Mouse (Mus musculus) left cerebral cortex, adult 6 months (tissue): Measurements from ENCODE around the gene 4921501E09Rik. TPM values are rescaled to one million over a fixed set of nuclear protein-coding genes. Genes with fewer than 3 reads are reported as not detected.

Experiments
- long read RNA-seq, 2 experiments: library from polyadenylated mRNA; unstranded; transcript quantifications; one replicate each; pipeline ENCODE4 v2.0.0; 2019 to 2020
- polyA plus RNA-seq: library from polyadenylated mRNA; unstranded; fragments of <200 nt; fragmentation: Nextera tagmentation; gene quantifications from 2 replicates; pipeline ENCODE4 v1.2.3, GENCODE M21; 2021

4921501E09Rik gene
- not detected in 2 replicates for polyA plus RNA-seq
- long read RNA-seq, experiment 1 = 0 reads
- long read RNA-seq, experiment 2 = 0 reads

GRCm38 (mm10) chr17:33067958-33068357 is at the start of gene 4921501E09Rik:
TSS of gene 4921501E09Rik (minus strand) at chr17:33068058.

GRCm38 (mm10) chr17:33089220-33089949 is 21.5 kb upstream of the 4921501E09Rik start, which contains the start of gene Zfp563:
TSS of gene Zfp563 (plus strand) at chr17:33089310.

GRCm38 (mm10) chr17:33032900-33033891 is 34.7 kb downstream of the 4921501E09Rik start, which contains the start of gene Zfp763:
TSS of gene Zfp763 (minus strand) at chr17:33033402.

Other genes starting within 250 kb of the 4921501E09Rik start
- gene Zfp799, start 237.8 kb downstream of the 4921501E09Rik start, polyA plus RNA-seq = 9.2 and 9.3 TPM in 2 replicates
- 3.2 and 4.0 TPM in 2 replicates for gene Zfp870, start 176.4 kb downstream of the 4921501E09Rik start, polyA plus RNA-seq
- 8.7 and 9.4 TPM in 2 replicates for gene Cyp4f14, start 150.7 kb downstream of the 4921501E09Rik start, polyA plus RNA-seq
- 6.8 and 9.1 TPM in 2 replicates for gene Cyp4f13, start 120.7 kb downstream of the 4921501E09Rik start, polyA plus RNA-seq
- gene Zfp472, start 102.2 kb downstream of the 4921501E09Rik start, polyA plus RNA-seq = 3.0 and 3.5 TPM in 2 replicates
- 9.2 and 10.8 TPM in 2 replicates for gene Zfp952, start 74.9 kb downstream of the 4921501E09Rik start, polyA plus RNA-seq
- 8.8 and 12.4 TPM in 2 replicates for gene Zfp763, start 34.7 kb downstream of the 4921501E09Rik start, polyA plus RNA-seq
- 7.3 and 10.6 TPM in 2 replicates for gene Zfp563, start 21.3 kb upstream of the 4921501E09Rik start, polyA plus RNA-seq
- 1.2 and 1.3 TPM in 2 replicates for gene Morc2b, start 71.6 kb upstream of the 4921501E09Rik start, polyA plus RNA-seq
- 0.08 TPM in 1 of 2 replicates, not detected in the other for gene Olfr55, start 100.4 kb upstream of the 4921501E09Rik start, polyA plus RNA-seq
- gene Olfr239, start 123.2 kb upstream of the 4921501E09Rik start, polyA plus RNA-seq = not detected in 2 replicates
- gene Olfr1564, start 153.6 kb upstream of the 4921501E09Rik start, polyA plus RNA-seq = 0.03 and 0.04 TPM in 2 replicates
- 3.4 and 4.6 TPM in 2 replicates for gene Zfp955a, start 187.1 kb upstream of the 4921501E09Rik start, polyA plus RNA-seq
- 0.01 TPM in 1 of 2 replicates, not detected in the other for gene Olfr63, start 196.6 kb upstream of the 4921501E09Rik start, polyA plus RNA-seq
- 10.7 and 17.1 TPM in 2 replicates for gene Zfp955b, start 221.5 kb upstream of the 4921501E09Rik start, polyA plus RNA-seq